Mouse (Mus musculus): Measurements from ENCODE around the gene Qrich1. TPM values are rescaled to one million over a fixed set of nuclear protein-coding genes. Genes with fewer than 3 reads are reported as not detected.

Gene Qrich1
- polyA plus RNA-seq (2016; fragmentation: Nextera tagmentation; extraction: Ambion mirVana): 167 and 168 TPM in 2 replicates

- no peaks in the 10 kb centered on the region for H3K27me3 ChIP-seq (replicated peaks; ENCODE audit: low read depth, poor library complexity, severe bottlenecking)
- no peaks in the 10 kb centered on the region for H3K9me3 ChIP-seq
- peaks cover 30% of the 10 kb centered on the region for H3K4me1 ChIP-seq
- peak within 1 kb of the TSS; percentile 79 for H3K4me3 ChIP-seq
- peak within 1 kb of the TSS; percentile 97 for H3K27ac ChIP-seq (replicated peaks)
- WGBS: 1% methylated on average over 55 of the region's 55 CpGs
- peak; percentile 97 for DNase-seq (ENCODE audit: low spot score)
- H3K36me3 ChIP-seq (replicated peaks): peaks cover 67% of the 10 kb centered on the region
These were observed at the start of gene Qrich1 for GRCm38 (mm10) chr9:108516380-108517251. TSS of gene Qrich1 (plus strand) at chr9:108516806.

- no peak for DNase-seq (ENCODE audit: low spot score)
- Histone ChIP-seq H3K27me3 (replicated peaks; ENCODE audit: low read depth, poor library complexity, severe bottlenecking) (no peaks in the 10 kb centered on the region), H3K4me1 (no peaks in the 10 kb centered on the region), H3K36me3 (replicated peaks) (peaks cover 35% of the 10 kb centered on the region), H3K4me3 (no peak overlapping the region), H3K9me3 (no peaks in the 10 kb centered on the region), H3K27ac (replicated peaks) (no peak overlapping the region)
- WGBS: 79% methylated on average over 5 of the region's 5 CpGs
These were observed 47.2 kb upstream of the Qrich1 start for GRCm38 (mm10) chr9:108469430-108469829.

GRCm38 (mm10) chr9:108469845-108470244 is 46.8 kb upstream of the Qrich1 start:
- Histone ChIP-seq H3K4me1 (no peaks in the 10 kb centered on the region), H3K27ac (replicated peaks) (no peak overlapping the region), H3K36me3 (replicated peaks) (peaks cover 31% of the 10 kb centered on the region)

GRCm38 (mm10) chr9:108474528-108474927 is 42.1 kb upstream of the Qrich1 start:
- H3K4me1 ChIP-seq: peaks cover 13% of the 10 kb centered on the region
- no peak for DNase-seq (ENCODE audit: low spot score)
- WGBS: 86% methylated on average over 1 of the region's 1 CpGs

More at GRCm38 (mm10) chr9:108469845-108470244, 46.8 kb upstream of the Qrich1 start:
- no peak overlapping the region for H3K4me3 ChIP-seq
- no peaks in the 10 kb centered on the region for H3K27me3 ChIP-seq (replicated peaks; ENCODE audit: low read depth, poor library complexity, severe bottlenecking)
- WGBS: 80% methylated on average over 4 of the region's 4 CpGs
- no peak for DNase-seq (ENCODE audit: low spot score)
- no peaks in the 10 kb centered on the region for H3K9me3 ChIP-seq

GRCm38 (mm10) chr9:108478638-108479156 is 37.9 kb upstream of the Qrich1 start:
- peak; percentile 90 for DNase-seq (ENCODE audit: low spot score)
- H3K27ac ChIP-seq (replicated peaks): peak overlapping the region; percentile 90
- H3K4me3 ChIP-seq: peak overlapping the region; percentile 60
- WGBS: under 1% methylated on average over 20 of the region's 20 CpGs
- no peaks in the 10 kb centered on the region for H3K9me3 ChIP-seq
- H3K27me3 ChIP-seq (replicated peaks; ENCODE audit: low read depth, poor library complexity, severe bottlenecking): no peaks in the 10 kb centered on the region
- H3K4me1 ChIP-seq: peaks cover 37% of the 10 kb centered on the region
- peaks cover 28% of the 10 kb centered on the region for H3K36me3 ChIP-seq (replicated peaks)

More at GRCm38 (mm10) chr9:108474528-108474927, 42.1 kb upstream of the Qrich1 start:
- Histone ChIP-seq H3K4me3 (no peak overlapping the region; the same call in 1 of the 2 replicates), H3K36me3 (replicated peaks) (no peaks in the 10 kb centered on the region), H3K9me3 (no peaks in the 10 kb centered on the region), H3K27me3 (replicated peaks; ENCODE audit: low read depth, poor library complexity, severe bottlenecking) (no peaks in the 10 kb centered on the region), H3K27ac (replicated peaks) (no peak overlapping the region)

- H3K4me3 ChIP-seq: peak overlapping the region; percentile 60
- no peaks in the 10 kb centered on the region for H3K27me3 ChIP-seq (replicated peaks; ENCODE audit: low read depth, poor library complexity, severe bottlenecking)
- no peak for DNase-seq (ENCODE audit: low spot score)
- peaks cover 33% of the 10 kb centered on the region for H3K36me3 ChIP-seq (replicated peaks)
- 36% methylated on average over 11 of the region's 11 CpGs for WGBS
- peak overlapping the region; percentile 90 for H3K27ac ChIP-seq (replicated peaks)
- H3K9me3 ChIP-seq: no peaks in the 10 kb centered on the region
- H3K4me1 ChIP-seq: peaks cover 37% of the 10 kb centered on the region
These were observed 37.4 kb upstream of the Qrich1 start for GRCm38 (mm10) chr9:108479241-108479640.

GRCm38 (mm10) chr9:108479721-108480351 is 36.8 kb upstream of the Qrich1 start, which contains the start of gene Lamb2:
TSS of gene Lamb2 (plus strand) at chr9:108479736.
- Histone ChIP-seq H3K36me3 (replicated peaks) (peaks cover 39% of the 10 kb centered on the region), H3K27ac (replicated peaks) (peak within 1 kb of the TSS; percentile 90), H3K4me3 (peak within 1 kb of the TSS; percentile 60), H3K9me3 (no peaks in the 10 kb centered on the region), H3K4me1 (peaks cover 37% of the 10 kb centered on the region), H3K27me3 (replicated peaks; ENCODE audit: low read depth, poor library complexity, severe bottlenecking) (no peaks in the 10 kb centered on the region)
- WGBS: 12% methylated on average over 10 of the region's 10 CpGs
- peak; percentile 60 for DNase-seq (ENCODE audit: low spot score)

- no peaks in the 10 kb centered on the region for H3K9me3 ChIP-seq
- H3K36me3 ChIP-seq (replicated peaks): peaks cover 50% of the 10 kb centered on the region
- WGBS: 94% methylated on average over 28 of the region's 28 CpGs
- no peak overlapping the region for H3K27ac ChIP-seq (replicated peaks)
- H3K27me3 ChIP-seq (replicated peaks; ENCODE audit: low read depth, poor library complexity, severe bottlenecking): no peaks in the 10 kb centered on the region
- peak overlapping the region; percentile 60 for H3K4me3 ChIP-seq
- H3K4me1 ChIP-seq: peaks cover 37% of the 10 kb centered on the region
- no peak for DNase-seq (ENCODE audit: low spot score)
These were observed 35.6 kb upstream of the Qrich1 start for GRCm38 (mm10) chr9:108480813-108481519.

GRCm38 (mm10) chr9:108481520-108482210 is 34.9 kb upstream of the Qrich1 start:
- Histone ChIP-seq H3K27ac (replicated peaks) (no peak overlapping the region), H3K4me1 (peaks cover 37% of the 10 kb centered on the region), H3K4me3 (no peak overlapping the region), H3K27me3 (replicated peaks; ENCODE audit: low read depth, poor library complexity, severe bottlenecking) (no peaks in the 10 kb centered on the region), H3K36me3 (replicated peaks) (peaks cover 57% of the 10 kb centered on the region), H3K9me3 (no peaks in the 10 kb centered on the region)
- 89% methylated on average over 19 of the region's 19 CpGs for WGBS
- DNase-seq (ENCODE audit: low spot score): no peak

- Histone ChIP-seq H3K36me3 (replicated peaks) (peaks cover 73% of the 10 kb centered on the region), H3K9me3 (no peaks in the 10 kb centered on the region), H3K4me3 (no peak overlapping the region), H3K4me1 (peaks cover 35% of the 10 kb centered on the region), H3K27me3 (replicated peaks; ENCODE audit: low read depth, poor library complexity, severe bottlenecking) (no peaks in the 10 kb centered on the region), H3K27ac (replicated peaks) (no peak overlapping the region)
- 93% methylated on average over 18 of the region's 18 CpGs for whole genome bisulfite sequencing
- no peak for DNase-seq (ENCODE audit: low spot score)
These were observed 33.4 kb upstream of the Qrich1 start for GRCm38 (mm10) chr9:108483051-108483790.

- WGBS: 93% methylated on average over 15 of the region's 15 CpGs
- Histone ChIP-seq H3K27me3 (replicated peaks; ENCODE audit: low read depth, poor library complexity, severe bottlenecking) (no peaks in the 10 kb centered on the region), H3K27ac (replicated peaks) (no peak overlapping the region), H3K36me3 (replicated peaks) (peaks cover 81% of the 10 kb centered on the region), H3K9me3 (no peaks in the 10 kb centered on the region), H3K4me3 (no peak overlapping the region), H3K4me1 (peaks cover 29% of the 10 kb centered on the region)
- no peak for DNase-seq (ENCODE audit: low spot score)
These were observed 32.6 kb upstream of the Qrich1 start for GRCm38 (mm10) chr9:108484021-108484420.

Measured in embryonic facial prominence, embryonic 10.5 days (tissue).